Mouse (Mus musculus) ES-E14 (cell line): ENCODE data around the gene Hoxb2. TPM values are rescaled to one million over a fixed set of nuclear protein-coding genes. Genes with fewer than 3 reads are reported as not detected.

Experiments
- DNase-seq: peaks from one replicate; pipeline ENCODE4 v3.0.0-alpha.2; 2013; ENCODE audit warnings: low read depth, low spot score
- H3K27ac ChIP-seq: 2 replicates; pipeline ENCODE4 v1.5.1; 2012; ENCODE audit warnings: low read depth, mild to moderate bottlenecking, low read length, moderate library complexity, mixed read lengths; ENCODE audit not compliant: poor library complexity, insufficient read depth, severe bottlenecking
- H3K36me3 ChIP-seq: 2 replicates; pipeline ENCODE4 v1.6.1; 2012; ENCODE audit warnings: mild to moderate bottlenecking, low read length, moderate library complexity, mixed read lengths; ENCODE audit not compliant: control insufficient read depth, poor library complexity, insufficient read depth, severe bottlenecking
- H3K4me1 ChIP-seq, 2 experiments: fragments of 150-350 bp in 1 of 2; sonication (generic) in 1 of 2; 2 replicates each; pipeline ENCODE4 v1.6.1; 2012; ENCODE audit warnings: low read length in 2 of 2, mild to moderate bottlenecking in 1 of 2, mixed read lengths in 1 of 2; ENCODE audit not compliant: control insufficient read depth in 2 of 2, insufficient read depth in 2 of 2, poor library complexity in 1 of 2
- H3K4me3 ChIP-seq, 2 experiments: fragments of 150-350 bp in 1 of 2; sonication (generic) in 1 of 2; 2 replicates each; pipeline ENCODE4 v1.5.1; 2012; ENCODE audit warnings: low read length in 2 of 2, low read depth in 1 of 2, mild to moderate bottlenecking in 1 of 2, mixed read lengths in 1 of 2; ENCODE audit not compliant: insufficient read depth in 1 of 2, poor library complexity in 1 of 2, severe bottlenecking in 1 of 2
- H3K9ac ChIP-seq: 2 replicates; pipeline ENCODE4 v1.6.1; 2012; ENCODE audit warnings: low read depth, mild to moderate bottlenecking, low read length, mixed read lengths; ENCODE audit not compliant: poor library complexity, insufficient read depth, severe bottlenecking
- H3K9me3 ChIP-seq: fragments of 150-350 bp; sonication (generic); 2 replicates; pipeline ENCODE4 v1.6.1; 2012; ENCODE audit warnings: low read depth, mild to moderate bottlenecking, low read length; ENCODE audit not compliant: control insufficient read depth, insufficient read depth
- CHD2 ChIP-seq: IDR thresholded peaks from 2 replicates; pipeline ENCODE4 v1.6.1; 2014; ENCODE audit warnings: mild to moderate bottlenecking, low read depth, low read length, inconsistent platforms
- HCFC1 ChIP-seq: IDR thresholded peaks from 2 replicates; pipeline ENCODE4 v1.6.1; 2012; ENCODE audit warnings: low read length, inconsistent platforms, borderline replicate concordance; ENCODE audit not compliant: insufficient read depth
- MAFK ChIP-seq: IDR thresholded peaks from 2 replicates; pipeline ENCODE4 v1.6.1; 2014; ENCODE audit warnings: mild to moderate bottlenecking, low read depth, low read length, inconsistent platforms; ENCODE audit not compliant: insufficient read depth
- ZC3H11A ChIP-seq: IDR thresholded peaks from 2 replicates; pipeline ENCODE4 v1.6.1; 2012; ENCODE audit warnings: low read depth, mild to moderate bottlenecking, inconsistent platforms, low read length, borderline replicate concordance
- ZNF384 ChIP-seq: IDR thresholded peaks from 2 replicates; pipeline ENCODE4 v1.6.1; 2012; ENCODE audit warnings: low read depth, low read length, inconsistent platforms
- in situ Hi-C, 2 experiments: fragments of 600-800 bp; cut with MboI; formaldehyde crosslinking; loops; one replicate each; pipeline ENCODE4 v1.15.1; 2025; ENCODE audit warnings: low sequenced_read_pairs in 2 of 2, inconsistent platforms in 1 of 2; ENCODE audit not compliant: unreplicated experiment in 2 of 2
- total RNA-seq: library from RNA; depleted of rRNA; stranded (reverse); fragments of 300-350 nt; gene quantifications from 2 replicates; pipeline ENCODE4 v1.2.3, GENCODE M21; 2012

Gene Hoxb2
- total RNA-seq, 1 experiment, result 0.62 TPM

- H3K27ac ChIP-seq, result no peak overlapping the region
- no peak overlapping the region for H3K4me3 ChIP-seq
- H3K36me3 ChIP-seq, result no peaks in the 10 kb centered on the region
- no peaks in the 10 kb centered on the region for H3K9me3 ChIP-seq
- DNase-seq, result no peak
- H3K4me1 ChIP-seq, result no peaks in the 10 kb centered on the region
- no peak for TF ChIP-seq ZNF384
- no peak for TF ChIP-seq MAFK
- no peak for TF ChIP-seq HCFC1
- no peak for TF ChIP-seq CHD2
- no peak for TF ChIP-seq ZC3H11A
- in situ Hi-C loops, result loop anchor here in 1 of 2 experiments (5.0 kb wide), 1 partner anchor 46 kb away; the partner anchor contains the start of gene Hoxb8
- H3K9ac ChIP-seq, result no peak overlapping the region
Measured at GRCm38 (mm10) chr11:96328605-96329004, 21.7 kb upstream of the Hoxb2 start.

DNA sequence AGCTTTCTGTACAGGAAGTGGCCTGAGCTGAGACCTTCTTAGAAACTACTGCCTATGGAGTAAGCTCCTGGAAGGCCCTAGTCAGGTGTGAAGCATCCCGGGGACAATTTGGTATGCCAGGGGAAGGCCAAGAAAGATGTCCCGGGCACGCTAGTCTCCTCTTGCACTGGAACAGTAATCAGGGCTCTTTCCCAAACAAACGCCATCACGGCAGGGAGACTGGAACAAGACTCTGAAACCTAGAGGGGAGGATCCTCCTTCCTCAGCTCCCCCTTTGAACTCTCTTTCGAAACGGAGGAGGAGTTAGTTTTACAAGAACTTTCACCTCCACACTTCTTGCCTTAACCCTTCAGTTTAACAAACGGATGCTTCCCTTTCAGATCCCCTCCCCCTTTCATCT, 18.2 kb upstream of the Hoxb2 start:
- in situ Hi-C loops, result loop anchor here (10.0 kb wide), 3 partner anchors 47 to 157 kb away; partner anchors contain the start of genes Hoxb13 (in 1 of the 2), Hoxb7 (in 1 of the 2) and Hoxb8 (in 1 of the 2)
- TF ChIP-seq CHD2 (no peak), ZC3H11A (no peak), ZNF384 (no peak), MAFK (no peak), HCFC1 (no peak)
- no peak for DNase-seq
- Histone ChIP-seq H3K4me3 (no peak overlapping the region), H3K9ac (no peak overlapping the region), H3K27ac (no peak overlapping the region), H3K4me1 (no peaks in the 10 kb centered on the region), H3K9me3 (no peaks in the 10 kb centered on the region), H3K36me3 (no peaks in the 10 kb centered on the region)

GRCm38 (mm10) chr11:96332618-96333032, 17.7 kb upstream of the Hoxb2 start:
- Histone ChIP-seq H3K27ac (no peak overlapping the region), H3K4me1 (no peaks in the 10 kb centered on the region)
- no peak for DNase-seq

DNA sequence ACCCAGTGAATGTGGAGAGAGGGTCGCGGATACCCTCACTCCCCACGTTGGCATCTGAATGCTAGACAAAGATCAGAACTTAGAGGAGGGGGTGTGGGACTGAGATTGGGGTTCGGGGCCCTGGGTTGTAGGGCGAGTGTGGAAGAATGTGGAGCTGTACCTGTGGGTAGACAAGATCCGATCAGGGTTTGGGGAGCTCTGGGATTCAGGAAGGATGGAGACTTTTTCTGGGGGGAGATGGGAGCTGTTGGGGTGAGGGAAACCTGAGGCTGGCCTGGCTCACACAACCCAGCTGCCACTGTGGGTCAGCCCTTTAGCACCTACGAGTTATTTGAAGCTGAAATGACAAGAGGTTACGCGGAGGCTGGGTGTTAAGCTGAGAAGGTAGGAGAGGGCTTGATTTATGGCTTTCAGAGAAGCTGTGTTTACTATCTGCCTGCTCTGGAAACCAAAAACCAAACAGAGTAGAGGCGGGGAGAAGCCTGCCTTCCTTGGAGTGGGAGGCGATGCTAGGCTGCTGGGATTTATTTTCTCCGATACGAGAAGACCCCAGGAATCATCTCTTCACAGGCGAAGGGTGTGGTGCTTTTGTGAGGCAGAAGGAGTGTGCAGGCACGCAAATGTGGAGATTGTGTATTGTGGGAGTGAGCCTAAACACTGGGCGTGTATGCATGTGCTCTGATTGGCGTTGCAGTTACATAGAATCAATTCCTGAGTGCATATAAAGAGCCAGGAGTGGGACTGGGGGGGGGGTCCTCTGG, 16.9 kb upstream of the Hoxb2 start:
- no peak for DNase-seq
- no peaks in the 10 kb centered on the region for H3K36me3 ChIP-seq
- no peak overlapping the region for H3K27ac ChIP-seq
- no peaks in the 10 kb centered on the region for H3K9me3 ChIP-seq
- TF ChIP-seq HCFC1 (no peak), MAFK (no peak), ZNF384 (no peak), ZC3H11A (no peak), CHD2 (no peak)
- in situ Hi-C loops, result loop anchor here (10.0 kb wide), 3 partner anchors 49 to 159 kb away; partner anchors contain the start of genes Hoxb13 (in 1 of the 2), Hoxb7 (in 1 of the 2) and Hoxb8 (in 1 of the 2)
- H3K4me1 ChIP-seq, result no peaks in the 10 kb centered on the region
- H3K9ac ChIP-seq, result no peak overlapping the region
- peak overlapping the region in 1 of 2 experiments; percentile 37; a peak in 1 of 4 replicates for H3K4me3 ChIP-seq

More at GRCm38 (mm10) chr11:96332618-96333032, 17.7 kb upstream of the Hoxb2 start:
- Histone ChIP-seq H3K4me3 (peak overlapping the region; percentile 13 to 37; a peak in 2 of 4 replicates), H3K9me3 (no peaks in the 10 kb centered on the region), H3K9ac (no peak overlapping the region), H3K36me3 (no peaks in the 10 kb centered on the region)
- TF ChIP-seq MAFK (no peak), ZNF384 (no peak), ZC3H11A (no peak), CHD2 (no peak), HCFC1 (no peak)
- in situ Hi-C loops, result loop anchor here (10.0 kb wide), 3 partner anchors 48 to 158 kb away; partner anchors contain the start of genes Hoxb13 (in 1 of the 2), Hoxb7 (in 1 of the 2) and Hoxb8 (in 1 of the 2)
